ENCODE assay signal across 8 mouse cellular contexts in genomic region chr10:39536258-39536657, GRCm38 (mm10).
DNase-seq lines count a peak whose midpoint lies in the region; ATAC-seq and TF ChIP-seq lines count a peak whose summit lies in the region.

No protein-coding gene starts in this region.

- peaks cover 54% of the 10 kb centered on the region for H3K4me1 ChIP-seq in limb, embryonic 14.5 days (ENCODE audit: control insufficient read depth, insufficient read depth, low read length)

- H3K4me3 ChIP-seq in limb, embryonic 14.5 days (replicated peaks; ENCODE audit: low read length) = no peak overlapping the region

- intact Hi-C loops in heart, postnatal 14 days (cut with DNase I) = loop anchor here (5.0 kb wide), 1 partner anchor 196 kb away; the partner anchor contains the start of gene Rev3l

- H3K27me3 ChIP-seq in limb, embryonic 14.5 days (ENCODE audit: control insufficient read depth, insufficient read depth, low read length) = no peaks in the 10 kb centered on the region

- WGBS in limb, embryonic 14.5 days = 20% methylated on average over 11 of the region's 11 CpGs

- ATAC-seq in cerebellum, adult (ENCODE audit: insufficient number of reproducible peaks, low FRiP score, low TSS enrichment) = peak; percentile 42; the same call in 1 of the 2 replicates
- peak; percentile 78 for ATAC-seq in limb, embryonic 14.5 days (ENCODE audit: low FRiP score, low read depth)

- no peak overlapping the region for H3K4me2 ChIP-seq in limb, embryonic 14.5 days (replicated peaks; ENCODE audit: low read depth, low read length, severe bottlenecking)

- no peak overlapping the region for H3K9ac ChIP-seq in limb, embryonic 14.5 days (ENCODE audit: low read depth, low read length, severe bottlenecking)

- 0 out of 2 replicates have a peak, but pooled peaks cover 13% of the 10 kb centered on the region for H3K36me3 ChIP-seq in limb, embryonic 14.5 days (ENCODE audit: control insufficient read depth, insufficient read depth, low read length)

- H3K9me3 ChIP-seq in limb, embryonic 14.5 days (ENCODE audit: control insufficient read depth, low read length) = no peaks in the 10 kb centered on the region

- no peak for TF ChIP-seq POLR2A in limb, embryonic 14.5 days (IDR thresholded peaks at IDR 0.05; ENCODE audit: borderline replicate concordance, extremely low read depth, insufficient read depth, insufficient read length)

- no peak for DNase-seq in cerebellum, adult 11 months
- peak; percentile 67 to 74 for DNase-seq in cerebellum, postnatal 14 days
- peak; percentile 37 to 45 for DNase-seq in heart, postnatal 14 days
- DNase-seq in limb, embryonic 14.5 days (ENCODE audit: low spot score) = peak; percentile 68
- no peak for DNase-seq in right cerebral cortex, adult 18-20 months
- DNase-seq in thymus, postnatal 36 days = no peak
- no peak for DNase-seq in T-cell, adult 2 months (ENCODE audit: low spot score)

- peak overlapping the region; percentile 40; the same call in 1 of the 2 replicates for H3K27ac ChIP-seq in limb, embryonic 14.5 days (replicated peaks; ENCODE audit: low read depth, low read length)

Comparison
In these comparisons a context has a peak if more than half of its experiments do, and no peak if none do; other contexts are left out.
1. DNase-seq: peak in cerebellum, postnatal 14 days (2 of 2), heart, postnatal 14 days (2 of 2) and limb, embryonic 14.5 days (single experiment); none in cerebellum, adult 11 months (single experiment), right cerebral cortex, adult 18-20 months (single experiment), thymus, postnatal 36 days (0 of 2) and T-cell, adult 2 months (single experiment).